Mouse (Mus musculus) bone marrow macrophage, adult 2 months (primary cell): ENCODE results near the gene Arhgap19. TPM values are rescaled to one million over a fixed set of nuclear protein-coding genes. Genes with fewer than 3 reads are reported as not detected.

ENCODE experiments used
- H3K27ac ChIP-seq: 2 replicates; pipeline ENCODE4 v1.5.1; 2012; ENCODE audit warnings: low read depth, low read length; ENCODE audit not compliant: insufficient read depth
- H3K4me1 ChIP-seq: 2 replicates; pipeline ENCODE4 v1.6.1; 2012; ENCODE audit warnings: low read length; ENCODE audit not compliant: control insufficient read depth, insufficient read depth
- H3K4me3 ChIP-seq: 2 replicates; pipeline ENCODE4 v1.5.1; 2012; ENCODE audit warnings: mild to moderate bottlenecking, low read length, moderate library complexity; ENCODE audit not compliant: insufficient read depth
- CTCF ChIP-seq: IDR thresholded peaks from 2 replicates; pipeline ENCODE4 v1.5.1; 2012; ENCODE audit warnings: low read depth, mild to moderate bottlenecking, low read length, moderate library complexity
- POLR2A ChIP-seq: IDR thresholded peaks from 2 replicates; pipeline ENCODE4 v1.6.1; 2012; ENCODE audit warnings: mild to moderate bottlenecking, low read depth, low read length, borderline replicate concordance
- polyA plus RNA-seq: library from polyadenylated mRNA; stranded (reverse); fragments of >200 nt; gene quantifications from 2 replicates; pipeline ENCODE4 v1.2.4, GENCODE M21; 2012; ENCODE audit not compliant: missing spikeins, insufficient read depth, insufficient read length

The Arhgap19 gene
- polyA plus RNA-seq, 1 experiment, result 67.7 TPM

DNA sequence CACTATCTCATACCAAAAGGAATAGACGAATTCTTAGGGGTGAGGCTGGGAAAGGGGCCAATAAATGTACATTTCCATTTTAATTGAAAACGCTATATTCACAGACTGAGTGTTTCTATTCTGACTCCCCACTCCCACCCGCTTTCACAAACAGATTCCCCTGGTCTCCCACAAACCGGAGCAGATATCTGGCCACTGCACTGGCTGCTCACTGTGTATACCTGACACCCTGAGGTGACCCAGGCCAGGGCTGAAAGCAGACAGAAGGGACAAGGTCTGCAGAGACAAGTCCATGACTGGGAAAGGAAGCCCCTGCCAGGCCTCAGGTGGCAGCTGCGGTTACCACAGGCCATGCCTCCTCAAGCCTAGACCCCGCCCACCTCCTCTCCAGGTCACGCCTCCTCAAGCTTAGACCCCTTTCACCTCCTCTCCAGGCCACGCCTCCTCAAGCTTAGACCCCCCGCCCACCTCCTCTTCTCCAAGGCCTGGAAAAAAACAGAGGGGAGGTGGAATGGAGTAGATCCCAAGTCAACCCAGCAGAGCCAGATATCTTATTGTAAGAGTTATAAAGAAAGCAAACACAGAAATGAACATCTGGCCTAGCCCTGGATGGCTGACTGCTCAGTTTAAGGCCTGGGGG, 76.9 kb downstream of the Arhgap19 start:
- H3K27ac ChIP-seq, result no peak overlapping the region
- TF ChIP-seq POLR2A (no peak), CTCF (no peak)
- H3K4me3 ChIP-seq, result no peak overlapping the region

GRCm38 (mm10) chr19:41723337-41723736, 78.5 kb downstream of the Arhgap19 start:
- Histone ChIP-seq H3K4me1 (no peaks in the 10 kb centered on the region), H3K4me3 (no peak overlapping the region), H3K27ac (no peak overlapping the region)
- TF ChIP-seq POLR2A (no peak), CTCF (no peak)

More for the DNA sequence above, 76.9 kb downstream of the Arhgap19 start:
- no peaks in the 10 kb centered on the region for H3K4me1 ChIP-seq

GRCm38 (mm10) chr19:41719436-41719835, 82.4 kb downstream of the Arhgap19 start:
- H3K27ac ChIP-seq, result no peak overlapping the region
- TF ChIP-seq POLR2A (no peak), CTCF (no peak)
- H3K4me1 ChIP-seq, result no peaks in the 10 kb centered on the region
- no peak overlapping the region for H3K4me3 ChIP-seq

Other genes starting within 250 kb of the Arhgap19 start
- gene Gm340, start 219.7 kb downstream of the Arhgap19 start, polyA plus RNA-seq, result 6.5 and 7.1 TPM in 2 replicates
- 4.6 and 6.8 TPM in 2 replicates for gene Slit1, start 58.4 kb downstream of the Arhgap19 start, polyA plus RNA-seq
- gene Frat1, start 27.9 kb upstream of the Arhgap19 start, polyA plus RNA-seq, result 6.3 and 7.7 TPM in 2 replicates
- gene Frat2, start 46.1 kb upstream of the Arhgap19 start, polyA plus RNA-seq, result 4.4 and 4.5 TPM in 2 replicates
- gene Rrp12, start 94.1 kb upstream of the Arhgap19 start, polyA plus RNA-seq, result 2.1 TPM in 2 replicates
- gene Pgam1, start 109.9 kb upstream of the Arhgap19 start, polyA plus RNA-seq, result 256 and 259 TPM in 2 replicates
- 17.8 and 19.0 TPM in 2 replicates for gene Exosc1, start 131.4 kb upstream of the Arhgap19 start, polyA plus RNA-seq
- gene Zdhhc16, start 131.4 kb upstream of the Arhgap19 start, polyA plus RNA-seq, result 43.9 and 44.3 TPM in 2 replicates
- gene Mms19, start 179.1 kb upstream of the Arhgap19 start, polyA plus RNA-seq, result 43.7 and 57.0 TPM in 2 replicates
- gene Ubtd1, start 179.7 kb upstream of the Arhgap19 start, polyA plus RNA-seq, result 44.1 and 46.7 TPM in 2 replicates
- not detected in 2 replicates for gene Ankrd2, start 234.0 kb upstream of the Arhgap19 start, polyA plus RNA-seq
- gene Hoga1, start 243.6 kb upstream of the Arhgap19 start, polyA plus RNA-seq, result 1.9 and 2.3 TPM in 2 replicates